Mouse (Mus musculus) lung, embryonic 14.5 days (tissue): Measurements from ENCODE around the gene Dhrs7b. TPM values are rescaled to one million over a fixed set of nuclear protein-coding genes. Genes with fewer than 3 reads are reported as not detected.
A peak's percentile ranks its signal among the peaks of the same experiment; 100 is the strongest.

Experiments
- ATAC-seq: fragments of 200-750 bp; cut with Nextera tagmentation; 2 replicates; pipeline ENCODE4 v1.8.0; 2017; ENCODE audit warnings: mild to moderate bottlenecking, moderate TSS enrichment, moderate library complexity; ENCODE audit not compliant: insufficient read depth
- DNase-seq: peaks from one replicate; pipeline ENCODE4 v3.0.0-alpha.2; 2015
- H3K27ac ChIP-seq: fragments of 300-500 bp; sonication (generic); 2 replicates; pipeline ENCODE4 v1.5.1; 2014; ENCODE audit warnings: low read depth, mild to moderate bottlenecking, moderate library complexity
- H3K27me3 ChIP-seq: fragments of 300-500 bp; sonication (generic); 2 replicates; pipeline ENCODE4 v1.6.1; 2014; ENCODE audit warnings: low read length, control low read depth; ENCODE audit not compliant: insufficient read depth
- H3K36me3 ChIP-seq: fragments of 300-500 bp; sonication (generic); 2 replicates; pipeline ENCODE4 v1.6.1; 2014; ENCODE audit warnings: control low read depth; ENCODE audit not compliant: insufficient read depth
- H3K4me1 ChIP-seq: fragments of 300-500 bp; sonication (generic); 2 replicates; pipeline ENCODE4 v1.6.1; 2014; ENCODE audit warnings: antibody characterized with exemption, control low read depth; ENCODE audit not compliant: insufficient read depth
- H3K4me2 ChIP-seq: fragments of 300-500 bp; sonication (generic); 2 replicates; pipeline ENCODE4 v1.6.1; 2014; ENCODE audit warnings: mild to moderate bottlenecking
- H3K4me3 ChIP-seq: fragments of 300-500 bp; sonication (generic); 2 replicates; pipeline ENCODE4 v1.5.1; 2014; ENCODE audit warnings: low read depth, low read length
- H3K9ac ChIP-seq: fragments of 300-500 bp; sonication (generic); 2 replicates; pipeline ENCODE4 v1.6.1; 2014
- H3K9me3 ChIP-seq: fragments of 300-500 bp; sonication (generic); 2 replicates; pipeline ENCODE4 v1.6.1; 2016; ENCODE audit warnings: low read depth, low read length, control low read depth
- CTCF ChIP-seq: IDR thresholded peaks from 2 replicates; pipeline ENCODE4 v1.5.1; 2016; ENCODE audit warnings: antibody characterized with exemption, low read depth
- WGBS: fragments of 180-500 bp; shearing (Covaris S2); extraction: QIAGEN DNeasy Blood & Tissue Kit; methylation state at CpG from one replicate; pipeline ENCODE4 v1.1.7; 2014; 5-methylcytosine and 5-hydroxymethylcytosine counted together
- polyA plus RNA-seq: library from polyadenylated mRNA; unstranded; fragments of >200 nt; fragmentation: Nextera tagmentation; extraction: Ambion mirVana; gene quantifications from 2 replicates; pipeline ENCODE4 v1.2.1, GENCODE M21; 2014

Gene Dhrs7b
- polyA plus RNA-seq, result 34.4 and 36.3 TPM in 2 replicates

- Histone ChIP-seq H3K4me2 (peak within 1 kb of the TSS; percentile 81), H3K4me1 (peaks cover 7% of the 10 kb centered on the region), H3K9me3 (no peaks in the 10 kb centered on the region), H3K36me3 (no peaks in the 10 kb centered on the region), H3K9ac (peak within 1 kb of the TSS; percentile 74), H3K4me3 (peak within 1 kb of the TSS; percentile 76), H3K27me3 (no peaks in the 10 kb centered on the region), H3K27ac (peak within 1 kb of the TSS; percentile 59; the same call in 1 of the 2 replicates)
- ATAC-seq (peak; percentile 98), DNase-seq (peak; percentile 96)
- WGBS, result under 1% methylated on average over 34 of the region's 34 CpGs
- TF ChIP-seq CTCF, result no peak
Measured at GRCm38 (mm10) chr11:60830433-60831052, at the start of gene Dhrs7b. Dhrs7b (plus strand) TSS chr11:60830631.

- H3K4me1 ChIP-seq, result peaks cover 21% of the 10 kb centered on the region
- no peak for ATAC-seq
- no peak overlapping the region for H3K4me2 ChIP-seq
- H3K27me3 ChIP-seq, result no peaks in the 10 kb centered on the region
- no peaks in the 10 kb centered on the region for H3K9me3 ChIP-seq
- H3K9ac ChIP-seq, result no peak overlapping the region
- no peak for TF ChIP-seq CTCF
- no peak for DNase-seq
- H3K27ac ChIP-seq, result no peak overlapping the region
- no peak overlapping the region for H3K4me3 ChIP-seq
- H3K36me3 ChIP-seq, result peaks cover 83% of the 10 kb centered on the region
- 88% methylated on average over 8 of the region's 8 CpGs for WGBS
Measured at GRCm38 (mm10) chr11:60784179-60784922, 46.1 kb upstream of the Dhrs7b start.

GRCm38 (mm10) chr11:60787595-60787994, 42.8 kb upstream of the Dhrs7b start:
- Histone ChIP-seq H3K4me2 (no peak overlapping the region), H3K4me3 (no peak overlapping the region), H3K4me1 (no peaks in the 10 kb centered on the region), H3K9ac (no peak overlapping the region), H3K27ac (no peak overlapping the region), H3K36me3 (peaks cover 83% of the 10 kb centered on the region), H3K9me3 (no peaks in the 10 kb centered on the region), H3K27me3 (no peaks in the 10 kb centered on the region)
- no peak for DNase-seq
- 76% methylated on average over 1 of the region's 1 CpGs for WGBS
- no peak for TF ChIP-seq CTCF
- no peak for ATAC-seq

GRCm38 (mm10) chr11:60790472-60790871, 40.0 kb upstream of the Dhrs7b start:
- no peak overlapping the region for H3K4me3 ChIP-seq
- no peaks in the 10 kb centered on the region for H3K9me3 ChIP-seq
- DNase-seq, result no peak
- no peaks in the 10 kb centered on the region for H3K27me3 ChIP-seq
- no peak overlapping the region for H3K4me2 ChIP-seq
- H3K36me3 ChIP-seq, result peaks cover 83% of the 10 kb centered on the region
- WGBS, result 80% methylated on average over 2 of the region's 2 CpGs
- TF ChIP-seq CTCF, result no peak
- no peak for ATAC-seq
- H3K4me1 ChIP-seq, result no peaks in the 10 kb centered on the region
- H3K27ac ChIP-seq, result no peak overlapping the region
- no peak overlapping the region for H3K9ac ChIP-seq

- no peak overlapping the region for H3K9ac ChIP-seq
- 87% methylated on average over 11 of the region's 11 CpGs for WGBS
- TF ChIP-seq CTCF, result no peak
Measured at GRCm38 (mm10) chr11:60796342-60796741, 34.1 kb upstream of the Dhrs7b start.

GRCm38 (mm10) chr11:60799977-60800376, 30.5 kb upstream of the Dhrs7b start:
- TF ChIP-seq CTCF, result no peak
- 83% methylated on average over 4 of the region's 4 CpGs for WGBS
- Histone ChIP-seq H3K9me3 (no peaks in the 10 kb centered on the region), H3K36me3 (peaks cover 63% of the 10 kb centered on the region), H3K4me3 (no peak overlapping the region), H3K4me2 (no peak overlapping the region), H3K4me1 (no peaks in the 10 kb centered on the region), H3K27me3 (no peaks in the 10 kb centered on the region), H3K9ac (no peak overlapping the region), H3K27ac (no peak overlapping the region)
- DNase-seq, result no peak
- ATAC-seq, result no peak

More at GRCm38 (mm10) chr11:60796342-60796741, 34.1 kb upstream of the Dhrs7b start:
- DNase-seq (no peak), ATAC-seq (no peak)
- H3K27me3 ChIP-seq, result no peaks in the 10 kb centered on the region
- no peak overlapping the region for H3K4me3 ChIP-seq
- H3K4me2 ChIP-seq, result no peak overlapping the region
- no peaks in the 10 kb centered on the region for H3K9me3 ChIP-seq
- H3K27ac ChIP-seq, result no peak overlapping the region
- H3K36me3 ChIP-seq, result peaks cover 73% of the 10 kb centered on the region
- H3K4me1 ChIP-seq, result no peaks in the 10 kb centered on the region

- no peak for ATAC-seq
- H3K4me1 ChIP-seq, result no peaks in the 10 kb centered on the region
Measured at GRCm38 (mm10) chr11:60800892-60801291, 29.5 kb upstream of the Dhrs7b start.

More at GRCm38 (mm10) chr11:60800892-60801291, 29.5 kb upstream of the Dhrs7b start:
- Histone ChIP-seq H3K4me3 (no peak overlapping the region), H3K27me3 (no peaks in the 10 kb centered on the region), H3K9me3 (no peaks in the 10 kb centered on the region), H3K9ac (no peak overlapping the region), H3K4me2 (no peak overlapping the region), H3K36me3 (peaks cover 58% of the 10 kb centered on the region), H3K27ac (no peak overlapping the region)
- no peak for TF ChIP-seq CTCF
- no peak for DNase-seq
- 93% methylated on average over 1 of the region's 1 CpGs for WGBS
